Mouse (Mus musculus) lung, adult 2 months (tissue): ENCODE measurements around the gene Atn1.

Source experiments
- CTCF ChIP-seq: fragments of 200-500 bp; IDR thresholded peaks from 2 replicates; pipeline ENCODE4 v1.5.1; 2011; ENCODE audit warnings: mild to moderate bottlenecking, low read length, control low read depth; ENCODE audit not compliant: insufficient read depth
- POLR2A ChIP-seq: fragments of 200-500 bp; IDR thresholded peaks from 2 replicates; pipeline ENCODE4 v1.6.1; 2011; ENCODE audit warnings: low read depth, mild to moderate bottlenecking, control low read depth, low read length, borderline replicate concordance; ENCODE audit errors: extremely low read depth

DNA sequence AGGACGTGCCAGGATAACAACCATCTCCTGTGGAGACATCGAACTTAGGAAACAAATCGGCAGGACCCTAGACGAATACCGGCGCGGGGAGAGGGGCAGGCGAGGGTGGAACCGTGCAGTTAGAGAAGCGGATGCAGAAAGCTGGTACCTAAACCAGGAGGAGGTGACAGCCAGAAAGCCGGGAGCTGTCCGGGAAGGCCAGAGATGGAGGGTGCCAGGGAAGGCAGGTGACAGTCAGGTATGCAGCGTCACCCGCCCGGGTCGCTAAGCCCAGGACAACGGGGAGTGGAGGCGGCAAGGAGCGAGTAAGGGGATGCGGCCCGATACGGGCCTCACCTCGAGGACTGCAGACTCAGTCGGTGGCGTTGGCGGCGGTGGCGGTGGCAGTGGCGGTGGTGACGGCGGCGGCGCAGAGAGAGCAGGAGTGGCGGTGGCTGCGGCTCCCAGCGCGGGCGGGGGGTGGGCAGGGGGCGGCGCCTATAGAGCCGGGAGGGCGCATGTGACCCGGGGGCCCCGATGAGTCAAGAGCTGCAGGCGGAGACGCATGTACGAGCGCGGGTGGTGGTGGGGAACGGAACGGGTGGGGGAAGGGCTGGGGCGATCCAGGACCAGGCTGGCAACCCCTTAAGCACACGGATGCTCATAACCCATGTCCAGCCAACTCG, 12.9 kb upstream of the Atn1 start, which contains the start of gene Eno2:
- TF ChIP-seq CTCF (no peak), POLR2A (no peak)
